Mouse (Mus musculus): ENCODE measurements around the gene Zfp217. TPM values are rescaled to one million over a fixed set of nuclear protein-coding genes. Genes with fewer than 3 reads are reported as not detected.
"Not testable (repeated sequence)": the region's sequence is repeated elsewhere in the genome, so short reads cannot be mapped to it uniquely, and the experiment has no call there.

Gene Zfp217
- polyA plus RNA-seq, 1 experiment, result 1.5 TPM

DNA sequence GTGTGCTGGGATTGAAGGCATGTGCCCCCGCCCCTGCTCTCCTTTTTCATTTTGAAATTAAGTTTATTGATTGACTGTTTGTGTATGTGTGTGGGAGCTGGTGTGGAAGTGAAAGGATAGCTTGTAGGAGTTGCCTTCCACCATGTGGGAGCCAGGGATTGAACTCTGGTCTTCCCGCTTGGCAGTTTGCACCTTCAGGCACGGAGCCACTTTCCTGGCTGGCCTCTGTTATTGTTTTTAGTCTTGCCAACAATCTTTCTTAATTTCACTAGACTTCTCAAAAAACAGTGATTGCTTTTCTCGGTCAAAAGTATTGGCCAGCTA lies 35.9 kb upstream of the Zfp217 start:
- H3K4me1 ChIP-seq (ENCODE audit: control insufficient read depth), result peaks cover 21% of the 10 kb centered on the region
- H3K9me3 ChIP-seq (ENCODE audit: control insufficient read depth, low read length), result no peaks in the 10 kb centered on the region
- peak overlapping the region; percentile 65 for H3K4me3 ChIP-seq (replicated peaks)
- no peaks in the 10 kb centered on the region for H3K27me3 ChIP-seq (ENCODE audit: control insufficient read depth)
- H3K36me3 ChIP-seq (ENCODE audit: control insufficient read depth), result no peaks in the 10 kb centered on the region
- TF ChIP-seq GATA1 (IDR thresholded peaks at IDR 0.05; ENCODE audit: low read length), result no peak
- TF ChIP-seq TAL1 (IDR thresholded peaks at IDR 0.05; ENCODE audit: low read length), result no peak

DNA sequence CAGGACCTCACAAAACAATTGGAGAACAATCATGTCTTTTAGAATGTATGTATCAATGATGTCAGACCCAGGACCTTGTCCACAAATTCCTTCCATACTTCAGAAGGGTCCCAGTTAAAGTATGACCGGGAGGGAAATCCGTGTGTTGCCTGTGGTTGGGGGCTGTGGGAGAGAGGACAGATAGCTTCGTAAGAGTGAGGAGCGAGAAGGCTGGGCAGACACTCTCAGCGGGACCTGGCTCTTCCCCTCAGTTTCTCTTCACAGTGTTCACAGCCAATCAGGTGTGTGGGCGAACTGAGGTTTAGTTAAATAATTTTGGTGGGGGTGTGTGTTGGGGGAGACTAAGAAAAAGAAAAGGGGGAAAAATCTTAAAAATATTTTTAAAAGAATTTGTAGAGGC lies 34.0 kb upstream of the Zfp217 start:
- no peak overlapping the region for H3K4me3 ChIP-seq (replicated peaks)
- no peaks in the 10 kb centered on the region for H3K27me3 ChIP-seq (ENCODE audit: control insufficient read depth)
- no peaks in the 10 kb centered on the region for H3K9me3 ChIP-seq (ENCODE audit: control insufficient read depth, low read length)
- no peak for TF ChIP-seq TAL1 (IDR thresholded peaks at IDR 0.05; ENCODE audit: low read length)
- no peak for TF ChIP-seq GATA1 (IDR thresholded peaks at IDR 0.05; ENCODE audit: low read length)
- peaks cover 19% of the 10 kb centered on the region for H3K4me1 ChIP-seq (ENCODE audit: control insufficient read depth)
- no peaks in the 10 kb centered on the region for H3K36me3 ChIP-seq (ENCODE audit: control insufficient read depth)

DNA sequence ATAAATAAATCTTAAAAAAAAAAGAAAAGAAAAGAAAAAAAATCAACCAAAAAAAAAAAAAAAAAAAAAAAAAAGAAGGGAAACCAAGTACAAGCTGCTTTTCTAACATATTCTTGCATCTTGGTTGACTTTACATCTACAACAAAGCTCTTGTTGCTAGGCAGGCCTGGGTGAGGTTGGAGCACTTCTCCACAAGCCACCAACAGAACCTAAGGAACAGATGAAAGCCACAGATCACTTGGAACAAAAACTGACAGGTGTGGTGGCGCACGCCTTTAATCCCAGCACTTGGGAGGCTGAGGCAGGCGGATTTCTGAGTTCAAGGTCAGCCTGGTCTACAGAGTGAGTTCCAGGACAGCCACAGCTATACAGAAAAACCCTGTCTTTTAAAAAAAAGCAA lies 32.9 kb upstream of the Zfp217 start:
- not testable (repeated sequence) for H3K9me3 ChIP-seq (ENCODE audit: control insufficient read depth, low read length); H3K36me3 ChIP-seq (ENCODE audit: control insufficient read depth); H3K4me3 ChIP-seq (replicated peaks); H3K27me3 ChIP-seq (ENCODE audit: control insufficient read depth)
- peaks cover 24% of the 10 kb centered on the region for H3K4me1 ChIP-seq (ENCODE audit: control insufficient read depth)

DNA sequence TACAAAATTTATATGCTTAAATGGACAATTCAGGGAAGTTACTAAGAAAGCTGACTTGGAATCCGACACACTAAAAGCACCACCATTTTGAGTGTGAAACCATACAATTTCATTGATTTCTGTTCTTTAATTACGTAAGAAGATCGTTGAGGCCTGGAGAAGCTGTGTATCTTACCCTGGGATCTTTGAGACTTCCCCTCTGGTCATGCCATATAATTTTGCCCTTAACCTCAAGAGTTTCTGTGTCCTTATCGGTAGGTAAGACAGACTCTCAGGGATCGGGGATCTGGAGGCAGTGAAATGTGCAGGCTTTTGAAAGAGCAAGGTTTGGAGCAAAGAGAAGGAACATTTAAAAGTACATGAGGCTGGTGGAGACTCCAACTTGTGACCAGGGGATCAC lies 31.4 kb upstream of the Zfp217 start:
- H3K4me1 ChIP-seq (ENCODE audit: control insufficient read depth), result peaks cover 29% of the 10 kb centered on the region
- H3K4me3 ChIP-seq (replicated peaks), result no peak overlapping the region
- no peaks in the 10 kb centered on the region for H3K27me3 ChIP-seq (ENCODE audit: control insufficient read depth)
- TF ChIP-seq GATA1 (IDR thresholded peaks at IDR 0.05; ENCODE audit: low read length) (no peak), TAL1 (IDR thresholded peaks at IDR 0.05; ENCODE audit: low read length) (no peak)
- no peaks in the 10 kb centered on the region for H3K9me3 ChIP-seq (ENCODE audit: control insufficient read depth, low read length)
- H3K36me3 ChIP-seq (ENCODE audit: control insufficient read depth), result no peaks in the 10 kb centered on the region

DNA sequence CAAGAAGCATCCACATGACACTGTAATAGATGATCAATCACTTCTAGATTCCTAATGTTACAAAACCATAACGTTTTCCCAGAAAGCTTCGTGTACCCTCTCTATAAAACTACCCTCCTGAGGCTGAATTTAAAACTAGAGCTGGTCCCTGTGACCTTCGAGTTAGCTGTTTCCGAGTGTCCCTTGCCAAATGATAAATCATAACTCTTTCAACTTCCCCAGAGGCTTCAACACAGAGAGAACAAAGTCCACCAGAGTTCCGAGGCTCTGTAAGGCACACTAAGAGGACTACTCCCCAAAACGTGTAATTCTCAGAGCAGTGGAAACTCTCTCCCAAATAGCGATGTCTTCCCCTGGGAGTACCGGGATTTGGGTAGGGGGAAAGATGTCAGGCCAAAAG lies 29.4 kb upstream of the Zfp217 start:
- Histone ChIP-seq H3K36me3 (ENCODE audit: control insufficient read depth) (no peaks in the 10 kb centered on the region), H3K27me3 (ENCODE audit: control insufficient read depth) (no peaks in the 10 kb centered on the region), H3K4me1 (ENCODE audit: control insufficient read depth) (peaks cover 30% of the 10 kb centered on the region), H3K9me3 (ENCODE audit: control insufficient read depth, low read length) (no peaks in the 10 kb centered on the region), H3K4me3 (replicated peaks) (no peak overlapping the region)
- no peak for TF ChIP-seq TAL1 (IDR thresholded peaks at IDR 0.05; ENCODE audit: low read length)
- TF ChIP-seq GATA1 (IDR thresholded peaks at IDR 0.05; ENCODE audit: low read length), result no peak

DNA sequence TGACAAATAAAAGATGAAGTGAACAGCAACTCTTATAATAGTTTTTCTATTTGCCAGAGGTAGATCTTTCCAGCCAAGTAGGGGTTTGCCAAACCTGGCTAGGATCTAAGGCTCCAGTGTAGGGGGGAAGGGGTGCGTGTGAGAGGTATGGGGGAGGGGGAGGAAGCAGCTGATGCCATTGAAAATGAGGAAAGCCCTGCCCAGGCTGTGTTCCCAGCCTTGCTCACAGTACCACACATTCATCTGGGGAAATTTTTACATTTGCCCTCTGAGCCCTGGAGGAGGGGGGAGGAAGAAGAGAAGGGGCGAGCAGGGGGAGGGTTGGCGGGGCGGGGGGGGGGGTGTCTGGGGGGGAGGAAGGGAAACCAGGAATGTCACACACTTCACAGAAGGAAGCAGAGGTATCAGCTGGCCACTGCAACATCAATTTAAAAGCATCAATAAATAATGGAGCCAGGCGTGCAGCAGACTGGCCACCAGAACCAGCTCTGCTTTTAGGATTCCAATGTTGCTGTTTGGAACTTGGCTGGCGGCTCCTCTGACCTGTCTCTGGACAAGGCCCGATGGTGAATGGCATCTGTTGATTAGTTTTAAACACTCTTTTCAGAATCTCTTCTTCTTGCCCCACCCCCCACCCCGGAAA lies 28.5 kb upstream of the Zfp217 start:
- Histone ChIP-seq H3K4me3 (replicated peaks) (no peak overlapping the region), H3K9me3 (ENCODE audit: control insufficient read depth, low read length) (no peaks in the 10 kb centered on the region), H3K27me3 (ENCODE audit: control insufficient read depth) (no peaks in the 10 kb centered on the region), H3K4me1 (ENCODE audit: control insufficient read depth) (peaks cover 30% of the 10 kb centered on the region), H3K36me3 (ENCODE audit: control insufficient read depth) (no peaks in the 10 kb centered on the region)
- TF ChIP-seq GATA1 (IDR thresholded peaks at IDR 0.05; ENCODE audit: low read length) (no peak), TAL1 (IDR thresholded peaks at IDR 0.05; ENCODE audit: low read length) (no peak)

DNA sequence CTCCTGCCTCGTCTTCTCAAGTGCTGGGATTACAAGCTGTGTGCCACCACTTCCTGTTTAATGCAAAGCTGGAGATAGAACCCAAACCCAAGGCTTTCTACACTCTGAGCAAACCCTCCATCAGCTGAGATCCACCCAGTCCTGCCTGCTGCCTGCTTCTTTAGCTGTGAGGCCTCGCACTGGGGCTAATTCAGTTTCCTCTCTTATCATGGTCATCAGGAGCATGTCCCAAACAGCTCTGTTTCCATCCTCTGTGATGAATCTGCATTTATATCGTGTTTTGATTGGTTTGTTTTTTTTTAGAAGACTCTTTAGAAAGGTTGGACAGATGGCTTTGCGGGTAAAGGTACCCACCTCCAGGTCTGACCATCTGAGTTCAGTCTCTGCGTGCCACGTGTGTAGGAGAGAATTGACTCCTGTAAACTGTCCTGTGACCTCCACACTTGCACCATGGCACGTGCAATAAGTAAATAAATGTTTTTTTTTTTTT lies 27.8 kb upstream of the Zfp217 start:
- TF ChIP-seq GATA1 (IDR thresholded peaks at IDR 0.05; ENCODE audit: low read length) (peak; percentile 48; the same call in 1 of the 2 replicates), TAL1 (IDR thresholded peaks at IDR 0.05; ENCODE audit: low read length) (no peak)
- Histone ChIP-seq H3K4me3 (replicated peaks) (no peak overlapping the region), H3K36me3 (ENCODE audit: control insufficient read depth) (no peaks in the 10 kb centered on the region), H3K27me3 (ENCODE audit: control insufficient read depth) (no peaks in the 10 kb centered on the region), H3K4me1 (ENCODE audit: control insufficient read depth) (peaks cover 30% of the 10 kb centered on the region), H3K9me3 (ENCODE audit: control insufficient read depth, low read length) (no peaks in the 10 kb centered on the region)

DNA sequence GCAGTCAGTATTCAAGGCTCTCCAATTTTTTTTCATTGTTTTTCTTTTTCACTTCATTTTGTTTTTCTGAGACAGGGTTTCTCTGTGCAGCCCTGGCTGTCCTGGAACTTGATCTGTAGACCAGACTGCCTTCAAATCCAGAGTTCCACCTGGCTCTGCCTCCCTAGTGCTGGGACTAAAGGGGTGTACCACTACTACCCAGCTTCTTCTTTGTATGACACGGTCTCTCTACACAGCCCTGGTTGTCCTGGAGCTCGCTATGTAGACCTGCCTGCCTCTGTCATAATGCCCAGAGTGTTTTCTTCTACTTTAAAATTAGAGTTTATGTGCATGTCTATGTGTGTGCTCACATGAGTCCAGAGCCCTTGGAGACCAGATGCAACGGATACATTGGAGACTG lies 27.3 kb upstream of the Zfp217 start:
- Histone ChIP-seq H3K4me1 (ENCODE audit: control insufficient read depth) (peaks cover 30% of the 10 kb centered on the region), H3K9me3 (ENCODE audit: control insufficient read depth, low read length) (no peaks in the 10 kb centered on the region), H3K4me3 (replicated peaks) (no peak overlapping the region), H3K36me3 (ENCODE audit: control insufficient read depth) (no peaks in the 10 kb centered on the region), H3K27me3 (ENCODE audit: control insufficient read depth) (no peaks in the 10 kb centered on the region)
- TF ChIP-seq TAL1 (IDR thresholded peaks at IDR 0.05; ENCODE audit: low read length) (no peak), GATA1 (IDR thresholded peaks at IDR 0.05; ENCODE audit: low read length) (no peak)

DNA sequence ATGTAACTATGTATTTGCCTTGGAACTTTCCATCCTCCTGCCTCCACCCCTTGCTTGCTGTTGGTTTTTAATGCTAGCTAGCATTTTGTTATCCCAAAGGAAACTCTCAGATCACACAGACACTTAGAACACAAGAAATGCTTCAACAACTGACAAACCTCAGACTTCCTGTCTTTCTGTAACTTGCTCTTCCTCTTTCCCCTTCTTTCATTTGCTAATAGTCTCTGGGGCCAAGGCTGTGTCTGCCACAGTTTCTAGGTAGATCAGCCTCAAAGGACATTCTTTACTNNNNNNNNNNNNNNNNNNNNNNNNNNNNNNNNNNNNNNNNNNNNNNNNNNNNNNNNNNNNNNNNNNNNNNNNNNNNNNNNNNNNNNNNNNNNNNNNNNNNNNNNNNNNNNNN lies 21.2 kb upstream of the Zfp217 start:
- no peaks in the 10 kb centered on the region for H3K36me3 ChIP-seq (ENCODE audit: control insufficient read depth)
- peaks cover 8% of the 10 kb centered on the region for H3K4me1 ChIP-seq (ENCODE audit: control insufficient read depth)
- no peak for TF ChIP-seq GATA1 (IDR thresholded peaks at IDR 0.05; ENCODE audit: low read length)
- no peak for TF ChIP-seq TAL1 (IDR thresholded peaks at IDR 0.05; ENCODE audit: low read length)
- no peaks in the 10 kb centered on the region for H3K9me3 ChIP-seq (ENCODE audit: control insufficient read depth, low read length)
- H3K4me3 ChIP-seq (replicated peaks), result no peak overlapping the region
- H3K27me3 ChIP-seq (ENCODE audit: control insufficient read depth), result no peaks in the 10 kb centered on the region

DNA sequence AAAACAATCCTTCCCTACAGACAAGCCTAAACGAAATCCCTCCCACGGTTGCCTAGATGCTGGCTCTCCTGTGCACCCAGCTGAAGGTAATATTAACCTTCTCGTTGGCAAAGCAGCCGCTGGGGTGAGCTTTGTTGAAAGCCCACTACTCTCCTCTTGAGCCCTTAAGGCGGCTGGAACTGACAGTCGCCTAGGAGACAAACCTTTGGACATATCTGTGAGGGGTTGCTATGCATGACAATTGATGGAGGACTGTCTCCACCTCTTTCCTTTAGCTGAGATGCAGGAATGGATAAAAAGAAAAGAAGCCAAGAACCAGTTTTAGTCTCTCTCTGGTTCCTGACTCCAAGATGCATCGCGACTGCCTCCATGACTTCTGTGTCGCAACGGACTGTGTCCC lies 17.7 kb upstream of the Zfp217 start:
- H3K36me3 ChIP-seq (ENCODE audit: control insufficient read depth), result no peaks in the 10 kb centered on the region
- no peak overlapping the region for H3K4me3 ChIP-seq (replicated peaks)
- H3K27me3 ChIP-seq (ENCODE audit: control insufficient read depth), result no peaks in the 10 kb centered on the region
- H3K9me3 ChIP-seq (ENCODE audit: control insufficient read depth, low read length), result no peaks in the 10 kb centered on the region
- TF ChIP-seq TAL1 (IDR thresholded peaks at IDR 0.05; ENCODE audit: low read length), result no peak
- TF ChIP-seq GATA1 (IDR thresholded peaks at IDR 0.05; ENCODE audit: low read length), result no peak
- H3K4me1 ChIP-seq (ENCODE audit: control insufficient read depth), result peaks cover 4% of the 10 kb centered on the region

Measured in erythroblast, embryonic 14.5 days (primary cell).